Mouse (Mus musculus) kidney, embryonic 16.5 days (tissue): ENCODE measurements around the gene Edem1. TPM values are rescaled to one million over a fixed set of nuclear protein-coding genes. Genes with fewer than 3 reads are reported as not detected.

Experiments used
- ATAC-seq: fragments of 200-750 bp; cut with Nextera tagmentation; 2 replicates; pipeline ENCODE4 v1.8.0; 2017; ENCODE audit warnings: moderate TSS enrichment; ENCODE audit not compliant: low FRiP score, low TSS enrichment
- H3K27ac ChIP-seq: fragments of 300-500 bp; sonication (generic); 2 replicates; pipeline ENCODE4 v1.5.1; 2014; ENCODE audit warnings: low read length
- H3K27me3 ChIP-seq: fragments of 300-500 bp; sonication (generic); 2 replicates; pipeline ENCODE4 v1.6.1; 2014; ENCODE audit warnings: low read length, control low read depth, mixed read lengths; ENCODE audit not compliant: insufficient read depth
- H3K36me3 ChIP-seq: fragments of 300-500 bp; sonication (generic); 2 replicates; pipeline ENCODE4 v1.6.1; 2014; ENCODE audit warnings: low read length, control low read depth, mixed read lengths; ENCODE audit not compliant: insufficient read depth
- H3K4me1 ChIP-seq: fragments of 300-500 bp; sonication (generic); 2 replicates; pipeline ENCODE4 v1.6.1; 2014; ENCODE audit warnings: low read length, control low read depth, mixed read lengths; ENCODE audit not compliant: insufficient read depth
- H3K4me2 ChIP-seq: fragments of 300-500 bp; sonication (generic); replicated peaks from 2 replicates; pipeline ENCODE4 v1.6.1; 2014; ENCODE audit warnings: low read depth, low read length
- H3K4me3 ChIP-seq: fragments of 300-500 bp; sonication (generic); 2 replicates; pipeline ENCODE4 v1.5.1; 2014; ENCODE audit warnings: mild to moderate bottlenecking, low read length
- H3K9ac ChIP-seq: fragments of 300-500 bp; sonication (generic); replicated peaks from 2 replicates; pipeline ENCODE4 v1.6.1; 2014; ENCODE audit warnings: low read length
- H3K9me3 ChIP-seq: fragments of 300-500 bp; sonication (generic); 2 replicates; pipeline ENCODE4 v1.6.1; 2016; ENCODE audit warnings: low read length, control low read depth
- WGBS: fragments of 180-500 bp; shearing (Covaris S2); extraction: QIAGEN DNeasy Blood & Tissue Kit; methylation state at CpG from one replicate; pipeline ENCODE4 v1.1.7; 2014; 5-methylcytosine and 5-hydroxymethylcytosine counted together
- polyA plus RNA-seq: library from polyadenylated mRNA; unstranded; fragments of >200 nt; fragmentation: Nextera tagmentation; extraction: Ambion mirVana; gene quantifications from 2 replicates; pipeline ENCODE4 v1.2.1, GENCODE M21; 2015

Edem1 gene
- polyA plus RNA-seq: 18.8 and 23.7 TPM in 2 replicates

- Histone ChIP-seq H3K9ac (peak within 1 kb of the TSS; percentile 79), H3K36me3 (peaks cover 3% of the 10 kb centered on the region; the same call in 1 of the 2 replicates), H3K27ac (peak within 1 kb of the TSS; percentile 54), H3K9me3 (no peaks in the 10 kb centered on the region), H3K4me1 (peaks cover 14% of the 10 kb centered on the region), H3K27me3 (no peaks in the 10 kb centered on the region), H3K4me2 (peak within 1 kb of the TSS; percentile 91), H3K4me3 (peak within 1 kb of the TSS; percentile 67)
- peak; percentile 99 for ATAC-seq
- under 1% methylated on average over 66 of the region's 67 CpGs for WGBS
Observed at GRCm38 (mm10) chr6:108828234-108828868, at the start of gene Edem1. TSS of gene Edem1 (plus strand) at chr6:108828641.

DNA sequence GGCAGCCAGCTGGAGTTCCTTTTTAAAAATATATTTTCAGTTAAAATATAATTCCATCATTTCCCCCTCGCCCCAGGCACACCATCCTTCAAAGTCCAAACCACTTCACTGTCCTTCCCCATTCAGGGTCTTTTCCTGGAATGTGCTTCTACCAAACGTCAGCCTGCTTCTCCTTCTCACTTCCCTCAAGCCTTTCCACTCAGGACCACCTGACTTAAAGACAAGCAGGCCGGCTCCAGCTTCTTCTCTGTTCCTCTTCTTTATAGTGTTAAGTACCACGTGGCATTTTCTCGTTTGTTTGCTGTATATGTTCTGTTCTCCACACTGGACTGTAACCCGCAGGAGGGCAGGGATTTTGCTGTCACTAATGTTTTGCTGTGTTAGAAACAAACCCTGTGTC, 46.6 kb upstream of the Edem1 start:
- H3K4me1 ChIP-seq: peaks cover 17% of the 10 kb centered on the region
- H3K4me3 ChIP-seq: no peak overlapping the region
- H3K9me3 ChIP-seq: no peaks in the 10 kb centered on the region
- H3K4me2 ChIP-seq: no peak overlapping the region
- no peaks in the 10 kb centered on the region for H3K36me3 ChIP-seq
- WGBS: 64% methylated on average over 6 of the region's 6 CpGs
- no peak for ATAC-seq
- H3K9ac ChIP-seq: no peak overlapping the region
- no peaks in the 10 kb centered on the region for H3K27me3 ChIP-seq
- H3K27ac ChIP-seq: no peak overlapping the region

- Histone ChIP-seq H3K27me3 (no peaks in the 10 kb centered on the region), H3K36me3 (no peaks in the 10 kb centered on the region), H3K4me1 (peaks cover 17% of the 10 kb centered on the region), H3K9me3 (no peaks in the 10 kb centered on the region), H3K4me3 (peak within 1 kb of the TSS; percentile 98), H3K27ac (peak within 1 kb of the TSS; percentile 76), H3K9ac (peak within 1 kb of the TSS; percentile 95), H3K4me2 (peak within 1 kb of the TSS; percentile 94)
- ATAC-seq: peak; percentile 96
- 10% methylated on average over 36 of the region's 36 CpGs for WGBS
Observed at GRCm38 (mm10) chr6:108782526-108783183, 45.8 kb upstream of the Edem1 start, which contains the start of gene Arl8b. TSS of gene Arl8b (plus strand) at chr6:108783099.

DNA sequence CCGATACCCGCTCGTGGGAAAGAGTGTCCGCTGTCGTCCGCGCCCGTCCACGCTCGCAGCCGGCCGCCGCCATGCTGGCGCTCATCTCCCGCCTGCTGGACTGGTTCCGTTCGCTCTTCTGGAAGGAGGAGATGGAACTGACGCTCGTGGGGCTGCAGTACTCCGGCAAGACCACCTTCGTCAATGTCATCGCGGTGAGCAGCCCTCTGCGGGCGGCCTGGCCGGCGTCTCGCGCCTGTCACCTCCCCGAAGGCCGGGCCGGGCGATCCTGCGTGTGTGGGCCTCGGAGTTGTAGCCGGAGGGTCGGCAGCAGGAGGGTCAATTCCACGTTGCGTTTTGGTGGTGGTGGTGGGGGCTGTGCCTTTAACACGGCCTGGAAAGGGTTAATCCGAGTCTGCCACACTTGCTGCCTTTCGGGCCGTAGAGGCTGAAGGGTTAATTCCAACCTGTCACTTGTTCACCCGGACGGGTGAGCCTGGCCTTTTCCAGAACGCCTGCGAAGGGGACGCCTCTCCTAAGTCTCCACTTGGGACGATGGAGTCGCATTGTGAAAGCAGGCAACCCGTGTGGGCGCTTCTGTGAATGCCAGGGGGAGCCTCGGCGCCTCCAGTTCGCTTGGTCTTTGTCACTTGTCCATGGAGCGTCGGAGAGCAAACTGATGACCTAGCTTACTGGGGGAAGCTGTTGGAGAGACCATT, 45.1 kb upstream of the Edem1 start:
- peak overlapping the region; percentile 98 for H3K4me3 ChIP-seq
- H3K9ac ChIP-seq: peak overlapping the region; percentile 95
- peak; percentile 64 for ATAC-seq
- H3K4me1 ChIP-seq: peaks cover 17% of the 10 kb centered on the region
- H3K9me3 ChIP-seq: no peaks in the 10 kb centered on the region
- H3K36me3 ChIP-seq: no peaks in the 10 kb centered on the region
- H3K27ac ChIP-seq: peak overlapping the region; percentile 76
- no peaks in the 10 kb centered on the region for H3K27me3 ChIP-seq
- peak overlapping the region; percentile 94 for H3K4me2 ChIP-seq
- WGBS: under 1% methylated on average over 57 of the region's 57 CpGs

- Histone ChIP-seq H3K4me3 (peak overlapping the region; percentile 98), H3K9ac (peak overlapping the region; percentile 95), H3K4me1 (peaks cover 17% of the 10 kb centered on the region), H3K4me2 (peak overlapping the region; percentile 94), H3K9me3 (no peaks in the 10 kb centered on the region), H3K27ac (peak overlapping the region; percentile 76; the same call in 1 of the 2 replicates), H3K36me3 (no peaks in the 10 kb centered on the region), H3K27me3 (no peaks in the 10 kb centered on the region)
- ATAC-seq: no peak
- 16% methylated on average over 11 of the region's 11 CpGs for WGBS
Observed at GRCm38 (mm10) chr6:108784056-108784455, 44.4 kb upstream of the Edem1 start.

- ATAC-seq: peak; percentile 49
- peak overlapping the region; percentile 95 for H3K9ac ChIP-seq
- 16% methylated on average over 5 of the region's 5 CpGs for WGBS
Observed at GRCm38 (mm10) chr6:108784796-108785195, 43.6 kb upstream of the Edem1 start.

GRCm38 (mm10) chr6:108785551-108785950, 42.9 kb upstream of the Edem1 start:
- no peaks in the 10 kb centered on the region for H3K9me3 ChIP-seq
- no peak for ATAC-seq
- H3K4me1 ChIP-seq: peaks cover 17% of the 10 kb centered on the region
- no peaks in the 10 kb centered on the region for H3K27me3 ChIP-seq
- H3K4me2 ChIP-seq: no peak overlapping the region
- H3K9ac ChIP-seq: no peak overlapping the region
- H3K4me3 ChIP-seq: no peak overlapping the region
- H3K36me3 ChIP-seq: no peaks in the 10 kb centered on the region
- H3K27ac ChIP-seq: no peak overlapping the region
- 68% methylated on average over 3 of the region's 3 CpGs for WGBS

More at GRCm38 (mm10) chr6:108784796-108785195, 43.6 kb upstream of the Edem1 start:
- peak overlapping the region; percentile 98 for H3K4me3 ChIP-seq
- no peaks in the 10 kb centered on the region for H3K9me3 ChIP-seq
- no peaks in the 10 kb centered on the region for H3K27me3 ChIP-seq
- H3K4me2 ChIP-seq: peak overlapping the region; percentile 94
- H3K36me3 ChIP-seq: no peaks in the 10 kb centered on the region
- H3K27ac ChIP-seq: no peak overlapping the region
- H3K4me1 ChIP-seq: peaks cover 17% of the 10 kb centered on the region

DNA sequence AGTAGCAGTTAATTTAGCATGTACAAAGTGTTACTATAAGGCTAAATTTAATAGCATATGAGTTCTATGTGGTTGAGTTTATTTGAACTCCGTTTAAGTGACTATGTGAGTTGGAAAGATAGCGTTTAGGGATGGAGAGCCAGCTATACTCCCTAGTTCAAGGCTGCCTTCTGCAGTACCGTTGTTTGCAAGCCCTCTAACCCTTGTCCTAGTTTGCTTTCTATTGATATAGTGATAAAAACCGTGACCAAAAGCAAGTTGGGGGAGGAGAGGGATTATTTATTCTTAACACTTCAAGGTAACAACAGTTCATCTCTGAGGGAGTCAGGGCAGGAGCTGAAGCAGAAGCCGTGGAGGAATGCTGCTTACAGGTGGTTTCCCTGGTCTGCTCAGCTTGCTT, 36.9 kb upstream of the Edem1 start:
- WGBS: 50% methylated on average over 5 of the region's 5 CpGs
- Histone ChIP-seq H3K36me3 (no peaks in the 10 kb centered on the region), H3K4me1 (no peaks in the 10 kb centered on the region), H3K27ac (no peak overlapping the region), H3K4me3 (no peak overlapping the region), H3K9me3 (no peaks in the 10 kb centered on the region), H3K27me3 (no peaks in the 10 kb centered on the region), H3K9ac (no peak overlapping the region), H3K4me2 (no peak overlapping the region)
- ATAC-seq: no peak

DNA sequence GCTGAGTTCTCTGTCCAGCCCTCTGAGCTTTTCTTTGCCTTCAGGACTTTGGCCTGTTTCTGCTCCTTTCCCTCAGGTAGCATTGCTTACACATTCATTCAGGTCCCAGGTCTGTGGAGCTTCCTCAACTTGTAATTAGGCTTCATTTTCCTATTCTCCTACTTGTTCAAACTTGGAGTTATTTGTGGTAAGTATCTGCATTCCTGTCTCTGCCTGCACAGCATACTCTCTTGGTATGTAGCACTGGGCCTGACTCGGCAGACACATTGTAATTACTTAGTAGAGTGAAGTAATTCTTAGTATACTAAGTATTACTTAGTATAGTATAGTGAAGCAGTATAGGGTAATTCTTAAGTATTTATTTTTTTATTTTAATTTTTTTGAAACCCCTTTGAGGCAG, 32.5 kb upstream of the Edem1 start:
- 63% methylated on average over 1 of the region's 1 CpGs for WGBS
- Histone ChIP-seq H3K36me3 (no peaks in the 10 kb centered on the region), H3K9ac (no peak overlapping the region), H3K9me3 (no peaks in the 10 kb centered on the region), H3K4me3 (no peak overlapping the region), H3K4me1 (no peaks in the 10 kb centered on the region), H3K27me3 (no peaks in the 10 kb centered on the region), H3K4me2 (no peak overlapping the region), H3K27ac (no peak overlapping the region)
- ATAC-seq: no peak
